Mouse (Mus musculus) thymus, adult 2 months (tissue): ENCODE measurements around the gene Gck. TPM values are rescaled to one million over a fixed set of nuclear protein-coding genes. Genes with fewer than 3 reads are reported as not detected.

Experiments used
- DNase-seq: peaks from one replicate; pipeline ENCODE4 v3.0.0; 2021
- H3K27ac ChIP-seq: fragments of 200-500 bp; 2 replicates; pipeline ENCODE4 v1.5.1; 2012; ENCODE audit warnings: low read length, control low read depth; ENCODE audit not compliant: control insufficient read depth, insufficient read depth
- H3K27me3 ChIP-seq: fragments of 200-500 bp; 2 replicates; pipeline ENCODE4 v1.6.1; 2012; ENCODE audit warnings: mild to moderate bottlenecking, low read length, moderate library complexity, mixed read lengths; ENCODE audit not compliant: control insufficient read depth, insufficient read depth
- H3K36me3 ChIP-seq: fragments of 200-500 bp; 2 replicates; pipeline ENCODE4 v1.6.1; 2012; ENCODE audit warnings: mild to moderate bottlenecking, low read length, moderate library complexity; ENCODE audit not compliant: control insufficient read depth, insufficient read depth
- H3K4me1 ChIP-seq: fragments of 200-500 bp; replicated peaks from 2 replicates; pipeline ENCODE4 v1.6.1; 2012; ENCODE audit warnings: low read length; ENCODE audit not compliant: control insufficient read depth, insufficient read depth
- H3K4me3 ChIP-seq: fragments of 200-500 bp; 2 replicates; pipeline ENCODE4 v1.5.1; 2012; ENCODE audit warnings: mild to moderate bottlenecking, low read length, control low read depth, moderate library complexity; ENCODE audit not compliant: control insufficient read depth, insufficient read depth
- CTCF ChIP-seq: fragments of 200-500 bp; IDR thresholded peaks from 2 replicates; pipeline ENCODE4 v1.5.1; 2012; ENCODE audit warnings: mild to moderate bottlenecking, control low read depth, low read length, moderate library complexity, borderline replicate concordance; ENCODE audit not compliant: control insufficient read depth, poor library complexity, insufficient read depth; ENCODE audit errors: extremely low read depth
- POLR2A ChIP-seq: fragments of 200-500 bp; IDR thresholded peaks from 2 replicates; pipeline ENCODE4 v1.6.1; 2012; ENCODE audit warnings: mild to moderate bottlenecking, low read length, control low read depth, moderate library complexity; ENCODE audit not compliant: control insufficient read depth, poor library complexity, insufficient read depth; ENCODE audit errors: extremely low read depth
- WGBS: fragments of 180-500 bp; shearing (Covaris S2); methylation state at CpG from one replicate; pipeline ENCODE4 v1.1.7; 2018; 5-methylcytosine and 5-hydroxymethylcytosine counted together
- polyA plus RNA-seq: library from polyadenylated mRNA; depleted of rRNA; stranded (reverse); fragments of >200 nt; gene quantifications from 2 replicates; pipeline ENCODE4 v1.2.3, GENCODE M21; 2012; rRNA removed

Gene Gck
- polyA plus RNA-seq, result 0.58 and 0.68 TPM in 2 replicates

- TF ChIP-seq CTCF (no peak), POLR2A (no peak)
- H3K27me3 ChIP-seq, result no peaks in the 10 kb centered on the region
- H3K36me3 ChIP-seq, result no peaks in the 10 kb centered on the region
- 21% methylated on average over 8 of the region's 8 CpGs for WGBS
- DNase-seq, result no peak
- H3K4me3 ChIP-seq, result no peak within 1 kb of the TSS
- H3K4me1 ChIP-seq, result peaks cover 1% of the 10 kb centered on the region; the same call in 1 of the 2 replicates
- no peak within 1 kb of the TSS for H3K27ac ChIP-seq
Measured at GRCm38 (mm10) chr11:5949586-5950352, at the start of gene Gck. Gck (minus strand) TSS chr11:5950081.

GRCm38 (mm10) chr11:5998472-5998871 is 48.6 kb upstream of the Gck start:
- no peak for TF ChIP-seq POLR2A
- no peak for TF ChIP-seq CTCF
- no peak for DNase-seq
- H3K36me3 ChIP-seq, result no peaks in the 10 kb centered on the region
- no peaks in the 10 kb centered on the region for H3K27me3 ChIP-seq
- no peak overlapping the region for H3K27ac ChIP-seq
- no peak overlapping the region for H3K4me3 ChIP-seq
- peaks cover 30% of the 10 kb centered on the region for H3K4me1 ChIP-seq
- 98% methylated on average over 2 of the region's 2 CpGs for WGBS

GRCm38 (mm10) chr11:5995989-5996388 is 46.1 kb upstream of the Gck start:
- 16% methylated on average over 8 of the region's 8 CpGs for WGBS
- Histone ChIP-seq H3K27ac (no peak overlapping the region), H3K4me3 (no peak overlapping the region), H3K4me1 (peaks cover 15% of the 10 kb centered on the region), H3K36me3 (no peaks in the 10 kb centered on the region), H3K27me3 (no peaks in the 10 kb centered on the region)
- DNase-seq, result peak; percentile 85
- TF ChIP-seq CTCF (peak; percentile 92), POLR2A (no peak)

GRCm38 (mm10) chr11:5994880-5995279 is 45.0 kb upstream of the Gck start:
- Histone ChIP-seq H3K4me1 (peaks cover 5% of the 10 kb centered on the region), H3K36me3 (no peaks in the 10 kb centered on the region), H3K27me3 (no peaks in the 10 kb centered on the region), H3K27ac (no peak overlapping the region), H3K4me3 (no peak overlapping the region)
- WGBS, result 94% methylated on average over 3 of the region's 3 CpGs
- DNase-seq, result no peak
- TF ChIP-seq POLR2A, result no peak
- no peak for TF ChIP-seq CTCF

GRCm38 (mm10) chr11:5994212-5994611 is 44.3 kb upstream of the Gck start:
- H3K27ac ChIP-seq, result no peak overlapping the region
- no peaks in the 10 kb centered on the region for H3K27me3 ChIP-seq
- no peak for TF ChIP-seq CTCF
- no peak for TF ChIP-seq POLR2A
- DNase-seq, result no peak
- no peak overlapping the region for H3K4me3 ChIP-seq
- 95% methylated on average over 5 of the region's 5 CpGs for WGBS
- H3K36me3 ChIP-seq, result no peaks in the 10 kb centered on the region
- no peaks in the 10 kb centered on the region; the same call in 1 of the 2 replicates for H3K4me1 ChIP-seq

- DNase-seq, result peak; percentile 54
- Histone ChIP-seq H3K27ac (no peak overlapping the region), H3K4me1 (no peaks in the 10 kb centered on the region), H3K27me3 (no peaks in the 10 kb centered on the region), H3K36me3 (no peaks in the 10 kb centered on the region), H3K4me3 (no peak overlapping the region)
- 47% methylated on average over 4 of the region's 4 CpGs for WGBS
- TF ChIP-seq CTCF (peak; percentile 81), POLR2A (no peak)
Measured at GRCm38 (mm10) chr11:5990910-5991309, 41.0 kb upstream of the Gck start.
